Mouse (Mus musculus) G1E (cell line): ENCODE results near the gene Nbeal1. TPM values are rescaled to one million over a fixed set of nuclear protein-coding genes. Genes with fewer than 3 reads are reported as not detected.
A peak's percentile ranks its signal among the peaks of the same experiment; 100 is the strongest.

ENCODE experiments used
- ATAC-seq: 2 replicates; pipeline ENCODE4 v1.8.0; 2016; ENCODE audit warnings: mild to moderate bottlenecking; ENCODE audit not compliant: insufficient number of reproducible peaks, poor library complexity, low FRiP score, severe bottlenecking; ENCODE audit errors: extremely low read depth
- DNase-seq: peaks from one replicate; pipeline ENCODE4 v3.0.0; 2012; ENCODE audit warnings: low spot score
- H3K27me3 ChIP-seq: 2 replicates; pipeline ENCODE4 v1.6.1; 2012; ENCODE audit warnings: mild to moderate bottlenecking, low read length, inconsistent platforms; ENCODE audit not compliant: insufficient read depth
- H3K36me3 ChIP-seq: replicated peaks from 2 replicates; pipeline ENCODE3; 2012; ENCODE audit warnings: mild to moderate bottlenecking, inconsistent platforms
- H3K4me1 ChIP-seq: 2 replicates; pipeline ENCODE4 v1.6.1; 2012; ENCODE audit warnings: low read depth, low read length, inconsistent platforms, mixed read lengths; ENCODE audit not compliant: insufficient read depth
- H3K4me3 ChIP-seq: 2 replicates; pipeline ENCODE4 v1.5.1; 2012; ENCODE audit warnings: low read depth, mild to moderate bottlenecking, inconsistent platforms, low read length, moderate library complexity, mixed read lengths
- H3K9me3 ChIP-seq: replicated peaks from 2 replicates; pipeline ENCODE4 v1.6.1; 2012; ENCODE audit warnings: inconsistent platforms
- CTCF ChIP-seq: IDR thresholded peaks from 2 replicates; pipeline ENCODE4 v1.5.1; 2012; ENCODE audit warnings: low read depth, low read length, inconsistent platforms, mixed read lengths
- GATA1 ChIP-seq: IDR thresholded peaks from 2 replicates; pipeline ENCODE4 v1.6.1; 2012; ENCODE audit warnings: borderline replicate concordance, low read length, inconsistent platforms, mixed read lengths
- GATA2 ChIP-seq: IDR thresholded peaks from 2 replicates; pipeline ENCODE4 v1.6.1; 2012; ENCODE audit warnings: low read depth, low read length, inconsistent platforms, borderline replicate concordance
- POLR2AphosphoS5 ChIP-seq: IDR thresholded peaks from 2 replicates; pipeline ENCODE4 v1.6.1; 2012; ENCODE audit warnings: low read depth, low read length, inconsistent platforms; ENCODE audit not compliant: insufficient replicate concordance
- TAL1 ChIP-seq: conservative IDR thresholded peaks from 2 replicates; pipeline ENCODE4 v1.6.1; 2012; ENCODE audit warnings: low read depth, low read length, inconsistent platforms, mixed read lengths
- polyA plus RNA-seq: library from polyadenylated mRNA; stranded (reverse); fragments of >175 nt; gene quantifications from 2 replicates; pipeline ENCODE4 v1.2.3, GENCODE M21; 2012
- total RNA-seq, 2 experiments: library from RNA; stranded (forward) in 1 of 2; stranded (reverse) in 1 of 2; fragments of 200-1000 nt in 1 of 2; fragments of >200 nt in 1 of 2; fragmentation: Nextera tagmentation in 1 of 2; gene quantifications; 2 replicates each; pipeline ENCODE4 v1.2.3; 2014 to 2017

The Nbeal1 gene
- total and polyA plus RNA-seq, 3 experiments, result 0.33 to 49.3 (median 13.8) TPM

GRCm38 (mm10) chr1:60196813-60197212 is 16.4 kb downstream of the Nbeal1 start:
- H3K27me3 ChIP-seq, result no peaks in the 10 kb centered on the region
- H3K4me3 ChIP-seq, result no peak overlapping the region
- TF ChIP-seq GATA2 (no peak), CTCF (peak; percentile 20; the same call in 1 of the 2 replicates), TAL1 (no peak), POLR2AphosphoS5 (no peak), GATA1 (no peak)
- ATAC-seq, result no peak
- H3K9me3 ChIP-seq, result no peaks in the 10 kb centered on the region
- H3K4me1 ChIP-seq, result no peaks in the 10 kb centered on the region
- peaks cover 25% of the 10 kb centered on the region for H3K36me3 ChIP-seq
- no peak for DNase-seq

DNA sequence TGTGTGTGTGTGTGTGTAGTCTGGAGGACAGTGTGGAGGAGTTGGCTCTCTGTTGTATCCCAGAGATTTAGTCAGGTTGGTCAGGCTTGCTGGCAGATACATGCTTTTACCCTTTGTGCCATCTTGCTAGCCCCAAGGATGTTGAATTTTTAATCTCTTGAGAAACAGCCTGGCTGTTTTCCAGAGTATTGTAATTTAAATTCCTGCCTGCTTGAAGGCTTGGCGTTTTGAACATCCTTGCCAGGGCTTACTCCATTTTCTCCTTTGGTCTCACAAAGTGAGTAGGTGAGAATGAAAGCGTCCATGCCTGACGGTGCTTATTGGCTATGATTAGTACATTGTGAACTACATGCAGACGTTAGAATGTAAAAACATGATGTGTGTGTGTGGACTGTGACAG is 18.6 kb downstream of the Nbeal1 start:
- peaks cover 41% of the 10 kb centered on the region for H3K36me3 ChIP-seq
- H3K4me3 ChIP-seq, result no peak overlapping the region

GRCm38 (mm10) chr1:60236261-60236660 is 55.9 kb downstream of the Nbeal1 start:
- no peak overlapping the region for H3K4me3 ChIP-seq
- H3K27me3 ChIP-seq, result no peaks in the 10 kb centered on the region
- ATAC-seq (no peak), DNase-seq (no peak)
- H3K4me1 ChIP-seq, result no peaks in the 10 kb centered on the region
- peaks cover 12% of the 10 kb centered on the region for H3K36me3 ChIP-seq
- H3K9me3 ChIP-seq, result no peaks in the 10 kb centered on the region
- TF ChIP-seq GATA1 (no peak), CTCF (no peak), GATA2 (no peak), TAL1 (no peak), POLR2AphosphoS5 (no peak)

More for the DNA sequence above, 18.6 kb downstream of the Nbeal1 start:
- no peaks in the 10 kb centered on the region for H3K27me3 ChIP-seq
- H3K9me3 ChIP-seq, result no peaks in the 10 kb centered on the region
- DNase-seq, result no peak
- TF ChIP-seq GATA1, result no peak
- no peak for TF ChIP-seq TAL1
- TF ChIP-seq CTCF, result no peak
- TF ChIP-seq GATA2, result no peak
- TF ChIP-seq POLR2AphosphoS5, result no peak
- no peak for ATAC-seq
- no peaks in the 10 kb centered on the region for H3K4me1 ChIP-seq

- no peak for TF ChIP-seq GATA2
- TF ChIP-seq GATA1, result no peak
- no peak for TF ChIP-seq TAL1
- TF ChIP-seq CTCF, result no peak
- no peak for TF ChIP-seq POLR2AphosphoS5
- H3K4me1 ChIP-seq, result no peaks in the 10 kb centered on the region
- no peaks in the 10 kb centered on the region for H3K9me3 ChIP-seq
- H3K36me3 ChIP-seq, result peaks cover 16% of the 10 kb centered on the region
- DNase-seq (no peak), ATAC-seq (no peak)
- no peaks in the 10 kb centered on the region for H3K27me3 ChIP-seq
- no peak overlapping the region for H3K4me3 ChIP-seq
These were observed 60.0 kb downstream of the Nbeal1 start for GRCm38 (mm10) chr1:60240430-60240829.

GRCm38 (mm10) chr1:60268113-60268512 is 87.7 kb downstream of the Nbeal1 start:
- no peaks in the 10 kb centered on the region for H3K27me3 ChIP-seq
- no peak overlapping the region for H3K4me3 ChIP-seq
- no peaks in the 10 kb centered on the region for H3K9me3 ChIP-seq
- ATAC-seq (no peak), DNase-seq (no peak)
- TF ChIP-seq POLR2AphosphoS5 (no peak), GATA1 (no peak), TAL1 (no peak)
- peaks cover 14% of the 10 kb centered on the region for H3K36me3 ChIP-seq
- H3K4me1 ChIP-seq, result peaks cover 5% of the 10 kb centered on the region; the same call in 1 of the 2 replicates

DNA sequence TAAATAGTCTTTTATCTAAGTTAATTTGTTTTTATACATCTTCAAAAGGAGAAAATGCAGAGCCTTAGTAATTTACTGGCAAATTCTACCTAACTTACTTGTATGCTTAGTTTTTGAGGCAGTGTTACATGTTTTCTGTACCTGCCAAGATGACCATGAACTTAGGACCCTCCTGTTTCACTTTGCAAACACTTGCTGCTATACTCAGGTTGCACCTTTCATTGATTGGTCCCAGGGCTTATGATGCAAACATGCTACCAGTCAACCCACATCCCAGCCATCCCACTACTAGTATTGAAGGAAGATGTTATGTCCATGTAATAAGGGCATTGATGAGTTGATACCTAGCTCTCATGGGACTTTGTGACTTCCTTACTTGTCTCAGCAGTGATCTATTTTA is 88.9 kb downstream of the Nbeal1 start:
- H3K9me3 ChIP-seq, result no peaks in the 10 kb centered on the region
- no peak for ATAC-seq
- H3K27me3 ChIP-seq, result no peaks in the 10 kb centered on the region
- DNase-seq, result no peak
- peaks cover 12% of the 10 kb centered on the region for H3K36me3 ChIP-seq
- H3K4me1 ChIP-seq, result peaks cover 5% of the 10 kb centered on the region; the same call in 1 of the 2 replicates
- H3K4me3 ChIP-seq, result no peak overlapping the region
- TF ChIP-seq POLR2AphosphoS5, result no peak
- TF ChIP-seq CTCF, result no peak
- TF ChIP-seq GATA2, result no peak
- TF ChIP-seq GATA1, result no peak
- TF ChIP-seq TAL1, result no peak

DNA sequence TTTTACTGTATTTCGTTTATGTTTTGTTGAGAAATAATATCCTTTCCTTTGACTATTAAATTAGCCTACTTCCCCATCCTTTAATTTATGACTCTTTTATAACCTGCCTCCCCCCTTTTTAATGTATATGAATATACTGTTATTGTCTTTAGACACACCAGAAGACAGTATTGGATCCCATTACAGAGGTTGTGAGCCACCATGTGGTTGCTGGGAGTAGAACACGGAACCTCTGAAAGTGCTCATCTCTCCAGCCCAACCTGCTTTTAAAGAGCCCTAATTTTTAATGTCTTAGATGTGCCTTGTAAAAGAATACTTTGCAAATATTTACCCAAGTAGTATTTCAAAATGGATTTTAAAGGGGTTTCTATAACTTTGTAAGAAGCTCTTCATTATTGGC is 92.1 kb downstream of the Nbeal1 start:
- ATAC-seq, result no peak
- no peak for DNase-seq
- H3K9me3 ChIP-seq, result no peaks in the 10 kb centered on the region
- no peaks in the 10 kb centered on the region for H3K27me3 ChIP-seq
- no peak overlapping the region for H3K4me3 ChIP-seq
- no peak for TF ChIP-seq GATA2
- TF ChIP-seq TAL1, result no peak
- no peak for TF ChIP-seq GATA1
- no peak for TF ChIP-seq CTCF
- no peak for TF ChIP-seq POLR2AphosphoS5
- H3K36me3 ChIP-seq, result peaks cover 7% of the 10 kb centered on the region
- H3K4me1 ChIP-seq, result peaks cover 5% of the 10 kb centered on the region; the same call in 1 of the 2 replicates
